In the genomic region with DNA sequence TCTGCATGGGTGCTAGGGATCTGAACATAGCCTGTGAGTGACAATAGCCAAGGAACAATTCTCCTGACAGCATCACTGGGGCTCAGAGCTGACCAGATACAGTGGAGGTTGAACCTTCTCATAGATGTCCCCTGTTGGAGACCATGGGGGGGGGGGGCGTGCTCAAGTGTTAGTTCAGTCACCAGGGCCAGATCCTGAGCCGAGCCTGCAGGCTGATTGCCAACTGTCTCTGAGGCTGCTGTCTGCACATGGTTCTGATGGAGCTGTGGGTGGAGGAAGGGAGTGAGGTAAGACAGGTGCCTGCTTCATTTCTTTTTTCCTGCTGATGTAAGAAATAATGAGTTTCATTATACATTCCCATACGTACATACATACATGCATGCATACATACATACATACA, we compare ENCODE assay signal across 24 mouse cellular contexts. TPM values are rescaled to one million over a fixed set of nuclear protein-coding genes. Genes with fewer than 3 reads are reported as not detected.
DNase-seq lines count a peak whose midpoint lies in the region; ATAC-seq lines count a peak whose summit lies in the region.
"Had no signal": no experiment of that assay in that cellular context is flagged by ENCODE, and none has a peak within 500 bp of the region (broad histone marks: within the 10 kb centered on the region; RNA-seq: fewer than 3 reads in every experiment).

No protein-coding gene starts in this region.

- WGBS in forebrain, embryonic 11.5 days = 83% methylated on average over 3 of the region's 3 CpGs
- WGBS in forebrain, embryonic 12.5 days = 73% methylated on average over 3 of the region's 3 CpGs

- H3K4me1 ChIP-seq in forebrain, embryonic 11.5 days (replicated peaks; ENCODE audit: control insufficient read depth, insufficient read depth, low read length) = peaks cover 8% of the 10 kb centered on the region
- H3K4me1 ChIP-seq in forebrain, embryonic 12.5 days = peaks cover 23% of the 10 kb centered on the region

- no peak overlapping the region for H3K9ac ChIP-seq in forebrain, embryonic 11.5 days (ENCODE audit: low read length)
- H3K9ac ChIP-seq in forebrain, embryonic 12.5 days = no peak overlapping the region
- H3K9ac ChIP-seq: embryonic facial prominence, embryonic 13.5 days; embryonic facial prominence, embryonic 15.5 days had no signal

- ATAC-seq in forebrain, embryonic 11.5 days (replicated peaks; ENCODE audit: low FRiP score) = no peak
- ATAC-seq in forebrain, embryonic 12.5 days (ENCODE audit: low FRiP score) = no peak
- ATAC-seq: forebrain, embryonic 14.5 days; forebrain, embryonic 16.5 days had no signal

- peak; percentile 41 for DNase-seq in forebrain, embryonic 11.5 days (ENCODE audit: low spot score)
- peak; percentile 22 for DNase-seq in kidney, postnatal 10 days
- no peak for DNase-seq in kidney, postnatal 25 days
- DNase-seq in lung, postnatal 10 days = peak; percentile 16
- DNase-seq in lung, adult 18-20 months = no peak
- DNase-seq: adrenal gland, adult 2 months; adrenal gland, postnatal 10 days; adrenal gland, postnatal 25 days; cerebellum, adult 11 months; cerebellum, adult 18-20 months; cerebellum, adult 9-10 months; cerebellum, postnatal 14 days; cerebellum, postnatal 36 days; embryo, embryonic 11 days had no signal

- no peaks in the 10 kb centered on the region for H3K36me3 ChIP-seq in forebrain, embryonic 11.5 days (ENCODE audit: control insufficient read depth, insufficient read depth, low read length)
- no peaks in the 10 kb centered on the region for H3K36me3 ChIP-seq in forebrain, embryonic 12.5 days (replicated peaks)
- H3K36me3 ChIP-seq: embryonic facial prominence, embryonic 13.5 days; embryonic facial prominence, embryonic 15.5 days; forebrain, embryonic 10.5 days had no signal

- no peak overlapping the region for H3K4me2 ChIP-seq in forebrain, embryonic 11.5 days (ENCODE audit: low read depth, low read length, severe bottlenecking)
- H3K4me2 ChIP-seq in forebrain, embryonic 12.5 days = no peak overlapping the region
- H3K4me2 ChIP-seq: embryonic facial prominence, embryonic 13.5 days; embryonic facial prominence, embryonic 15.5 days had no signal

- no peak overlapping the region for H3K27ac ChIP-seq in forebrain, embryonic 11.5 days (ENCODE audit: low read depth, low read length)
- no peak overlapping the region for H3K27ac ChIP-seq in forebrain, embryonic 12.5 days
- H3K27ac ChIP-seq: embryonic facial prominence, embryonic 13.5 days; embryonic facial prominence, embryonic 15.5 days; forebrain, embryonic 10.5 days had no signal

- H3K27me3 ChIP-seq in forebrain, embryonic 11.5 days (ENCODE audit: control insufficient read depth, insufficient read depth, low read length) = no peaks in the 10 kb centered on the region
- peaks cover 12% of the 10 kb centered on the region for H3K27me3 ChIP-seq in forebrain, embryonic 12.5 days
- H3K27me3 ChIP-seq: embryonic facial prominence, embryonic 13.5 days; embryonic facial prominence, embryonic 15.5 days had no signal

- no peak overlapping the region for H3K4me3 ChIP-seq in forebrain, embryonic 11.5 days (ENCODE audit: low read depth, low read length)
- no peak overlapping the region for H3K4me3 ChIP-seq in forebrain, embryonic 12.5 days (replicated peaks)
- H3K4me3 ChIP-seq: embryonic facial prominence, embryonic 13.5 days; embryonic facial prominence, embryonic 15.5 days; erythroblast, embryonic 14.5 days; forebrain, embryonic 10.5 days had no signal

- no peaks in the 10 kb centered on the region for H3K9me3 ChIP-seq in forebrain, embryonic 11.5 days (ENCODE audit: control insufficient read depth, low read length)
- H3K9me3 ChIP-seq in forebrain, embryonic 12.5 days = no peaks in the 10 kb centered on the region
- H3K9me3 ChIP-seq: embryonic facial prominence, embryonic 13.5 days; embryonic facial prominence, embryonic 15.5 days had no signal

RNA-seq across cellular contexts. Expression of gene Loxl1, which starts 5.3 kb away (rescaled TPM):
- 10.2 and 13.0 TPM in 2 replicates for polyA plus RNA-seq in forebrain, embryonic 11.5 days (2014; fragmentation: Nextera tagmentation; extraction: Ambion mirVana)
- polyA plus RNA-seq in forebrain, embryonic 12.5 days (2016; fragmentation: Nextera tagmentation; extraction: Ambion mirVana) = 9.1 and 10.9 TPM in 2 replicates

RNA-seq across cellular contexts. Expression of gene Tbc1d21, which starts 51.9 kb away (rescaled TPM):
- polyA plus RNA-seq in forebrain, embryonic 11.5 days (2014; fragmentation: Nextera tagmentation; extraction: Ambion mirVana) = not detected in 2 replicates
- polyA plus RNA-seq in forebrain, embryonic 12.5 days (2016; fragmentation: Nextera tagmentation; extraction: Ambion mirVana) = not detected in 2 replicates
- polyA plus RNA-seq: adrenal gland, adult 2 months; brain, embryonic 14.5 days; C2C12; embryonic facial prominence, embryonic 11.5 days; embryonic facial prominence, embryonic 13.5 days; embryonic facial prominence, embryonic 15.5 days; erythroblast, embryonic 14.5 days; forebrain, embryonic 10.5 days; forebrain, embryonic 14.5 days; forebrain, embryonic 16.5 days had no signal

Comparison
In these comparisons a context has a peak if more than half of its experiments do, and no peak if none do; other contexts are left out.
1. DNase-seq: peak in forebrain, embryonic 11.5 days (single experiment), kidney, postnatal 10 days (single experiment) and lung, postnatal 10 days (single experiment); none in kidney, postnatal 25 days (0 of 2) and lung, adult 18-20 months (0 of 2).